Mouse (Mus musculus) hindbrain, embryonic 13.5 days (tissue): ENCODE results near the gene Tubb5. TPM values are rescaled to one million over a fixed set of nuclear protein-coding genes. Genes with fewer than 3 reads are reported as not detected.

Experiments
- ATAC-seq: fragments of 200-750 bp; cut with Nextera tagmentation; 2 replicates; pipeline ENCODE4 v1.8.0; 2017; ENCODE audit warnings: moderate TSS enrichment; ENCODE audit not compliant: low FRiP score
- H3K27ac ChIP-seq: fragments of 300-500 bp; sonication (generic); 2 replicates; pipeline ENCODE4 v1.5.1; 2015; ENCODE audit warnings: inconsistent platforms, mild to moderate bottlenecking, moderate library complexity
- H3K27me3 ChIP-seq: fragments of 300-500 bp; sonication (generic); 2 replicates; pipeline ENCODE4 v1.6.1; 2015; ENCODE audit warnings: mild to moderate bottlenecking, inconsistent platforms
- H3K36me3 ChIP-seq: fragments of 300-500 bp; sonication (generic); 2 replicates; pipeline ENCODE4 v1.6.1; 2015; ENCODE audit warnings: mild to moderate bottlenecking, inconsistent platforms
- H3K4me1 ChIP-seq: fragments of 300-500 bp; sonication (generic); replicated peaks from 2 replicates; pipeline ENCODE4 v1.6.1; 2015; ENCODE audit warnings: inconsistent platforms
- H3K4me2 ChIP-seq: fragments of 300-500 bp; sonication (generic); 2 replicates; pipeline ENCODE4 v1.6.1; 2015; ENCODE audit warnings: inconsistent platforms, mild to moderate bottlenecking, moderate library complexity
- H3K4me3 ChIP-seq: fragments of 300-500 bp; sonication (generic); 2 replicates; pipeline ENCODE4 v1.5.1; 2015; ENCODE audit warnings: mild to moderate bottlenecking, inconsistent platforms
- H3K9ac ChIP-seq: fragments of 300-500 bp; sonication (generic); 2 replicates; pipeline ENCODE4 v1.6.1; 2015; ENCODE audit warnings: mild to moderate bottlenecking, inconsistent platforms
- H3K9me3 ChIP-seq: fragments of 300-500 bp; sonication (generic); 2 replicates; pipeline ENCODE4 v1.6.1; 2016; ENCODE audit warnings: inconsistent platforms
- WGBS: fragments of 180-500 bp; shearing (Covaris S2); methylation state at CpG from one replicate; pipeline ENCODE4 v1.1.7; 2015; 5-methylcytosine and 5-hydroxymethylcytosine counted together
- polyA plus RNA-seq: library from polyadenylated mRNA; unstranded; fragments of >200 nt; fragmentation: Nextera tagmentation; extraction: Ambion mirVana; gene quantifications from 2 replicates; pipeline ENCODE4 v1.2.1, GENCODE M21; 2015

Gene Tubb5
- 1,714 and 1,822 TPM in 2 replicates for polyA plus RNA-seq

GRCm38 (mm10) chr17:35838122-35838544 is at the start of gene Tubb5:
Gene Tubb5, minus strand, starts transcription at chr17:35838306.
- H3K9me3 ChIP-seq: no peaks in the 10 kb centered on the region
- 1% methylated on average over 29 of the region's 29 CpGs for WGBS
- H3K4me2 ChIP-seq: peak within 1 kb of the TSS; percentile 92
- H3K36me3 ChIP-seq: peaks cover 36% of the 10 kb centered on the region
- peak within 1 kb of the TSS; percentile 99 for H3K27ac ChIP-seq
- H3K27me3 ChIP-seq: no peaks in the 10 kb centered on the region
- peak; percentile 75 for ATAC-seq
- H3K9ac ChIP-seq: peak within 1 kb of the TSS; percentile 100
- peak within 1 kb of the TSS; percentile 96 for H3K4me3 ChIP-seq
- H3K4me1 ChIP-seq: peaks cover 65% of the 10 kb centered on the region

- Histone ChIP-seq H3K4me2 (no peak overlapping the region), H3K4me1 (no peaks in the 10 kb centered on the region), H3K27me3 (no peaks in the 10 kb centered on the region), H3K27ac (no peak overlapping the region), H3K9ac (no peak overlapping the region), H3K9me3 (no peaks in the 10 kb centered on the region), H3K36me3 (peaks cover 96% of the 10 kb centered on the region), H3K4me3 (no peak overlapping the region)
- ATAC-seq: no peak
- 83% methylated on average over 16 of the region's 17 CpGs for WGBS
Measured at GRCm38 (mm10) chr17:35887725-35888124, 49.6 kb upstream of the Tubb5 start.

- H3K36me3 ChIP-seq: peaks cover 72% of the 10 kb centered on the region
- WGBS: 96% methylated on average over 14 of the region's 14 CpGs
- ATAC-seq: no peak
- peaks cover 17% of the 10 kb centered on the region for H3K4me1 ChIP-seq
- H3K4me3 ChIP-seq: no peak overlapping the region
- no peak overlapping the region for H3K27ac ChIP-seq
- H3K4me2 ChIP-seq: no peak overlapping the region
- no peaks in the 10 kb centered on the region for H3K9me3 ChIP-seq
- no peaks in the 10 kb centered on the region for H3K27me3 ChIP-seq
- H3K9ac ChIP-seq: no peak overlapping the region
Measured at GRCm38 (mm10) chr17:35883777-35884176, 45.7 kb upstream of the Tubb5 start.

GRCm38 (mm10) chr17:35882924-35883323 is 44.8 kb upstream of the Tubb5 start:
- Histone ChIP-seq H3K4me1 (peaks cover 17% of the 10 kb centered on the region), H3K27me3 (no peaks in the 10 kb centered on the region), H3K4me3 (no peak overlapping the region), H3K36me3 (peaks cover 64% of the 10 kb centered on the region), H3K9ac (no peak overlapping the region), H3K27ac (no peak overlapping the region), H3K4me2 (no peak overlapping the region), H3K9me3 (no peaks in the 10 kb centered on the region)
- WGBS: 91% methylated on average over 17 of the region's 17 CpGs
- ATAC-seq: no peak

GRCm38 (mm10) chr17:35879245-35880057 is 41.3 kb upstream of the Tubb5 start, which contains the start of gene Dhx16:
Gene Dhx16, plus strand, starts transcription at chr17:35879819.
- no peaks in the 10 kb centered on the region for H3K9me3 ChIP-seq
- ATAC-seq: peak; percentile 93
- H3K4me3 ChIP-seq: peak within 1 kb of the TSS; percentile 94
- peaks cover 48% of the 10 kb centered on the region for H3K36me3 ChIP-seq
- peak within 1 kb of the TSS; percentile 94 for H3K9ac ChIP-seq
- H3K27ac ChIP-seq: peak within 1 kb of the TSS; percentile 84
- peak within 1 kb of the TSS; percentile 86 for H3K4me2 ChIP-seq
- no peaks in the 10 kb centered on the region for H3K27me3 ChIP-seq
- peaks cover 19% of the 10 kb centered on the region for H3K4me1 ChIP-seq
- WGBS: 5% methylated on average over 66 of the region's 66 CpGs

GRCm38 (mm10) chr17:35874721-35875120 is 36.6 kb upstream of the Tubb5 start:
- H3K27me3 ChIP-seq: no peaks in the 10 kb centered on the region
- WGBS: 92% methylated on average over 6 of the region's 6 CpGs
- no peak overlapping the region for H3K27ac ChIP-seq
- H3K36me3 ChIP-seq: peaks cover 39% of the 10 kb centered on the region
- ATAC-seq: no peak
- no peak overlapping the region for H3K4me2 ChIP-seq
- H3K9ac ChIP-seq: no peak overlapping the region
- H3K4me1 ChIP-seq: peaks cover 48% of the 10 kb centered on the region
- H3K4me3 ChIP-seq: no peak overlapping the region
- H3K9me3 ChIP-seq: no peaks in the 10 kb centered on the region

GRCm38 (mm10) chr17:35873774-35874519 is 35.8 kb upstream of the Tubb5 start:
- Histone ChIP-seq H3K36me3 (peaks cover 39% of the 10 kb centered on the region), H3K27me3 (no peaks in the 10 kb centered on the region), H3K9ac (peak overlapping the region; percentile 60), H3K27ac (no peak overlapping the region), H3K4me3 (no peak overlapping the region), H3K4me1 (peaks cover 56% of the 10 kb centered on the region), H3K9me3 (no peaks in the 10 kb centered on the region), H3K4me2 (peak overlapping the region; percentile 34)
- peak; percentile 28; the same call in 1 of the 2 replicates for ATAC-seq
- WGBS: 31% methylated on average over 21 of the region's 21 CpGs

- H3K27ac ChIP-seq: peak overlapping the region; percentile 98
- H3K4me1 ChIP-seq: peaks cover 76% of the 10 kb centered on the region
- H3K27me3 ChIP-seq: no peaks in the 10 kb centered on the region
- H3K36me3 ChIP-seq: peaks cover 37% of the 10 kb centered on the region
- peak overlapping the region; percentile 94 for H3K9ac ChIP-seq
- WGBS: 89% methylated on average over 8 of the region's 8 CpGs
- ATAC-seq: no peak
- peak overlapping the region; percentile 100 for H3K4me2 ChIP-seq
- H3K9me3 ChIP-seq: no peaks in the 10 kb centered on the region
- H3K4me3 ChIP-seq: peak overlapping the region; percentile 67
Measured at GRCm38 (mm10) chr17:35870884-35871696, 33.0 kb upstream of the Tubb5 start.

GRCm38 (mm10) chr17:35870151-35870883 is 32.2 kb upstream of the Tubb5 start:
- H3K27me3 ChIP-seq: no peaks in the 10 kb centered on the region
- WGBS: 71% methylated on average over 9 of the region's 9 CpGs
- peaks cover 76% of the 10 kb centered on the region for H3K4me1 ChIP-seq

GRCm38 (mm10) chr17:35869346-35870067 is 31.4 kb upstream of the Tubb5 start:
- Histone ChIP-seq H3K4me1 (peaks cover 82% of the 10 kb centered on the region), H3K27me3 (no peaks in the 10 kb centered on the region), H3K9me3 (no peaks in the 10 kb centered on the region), H3K4me3 (peak overlapping the region; percentile 67), H3K27ac (peak overlapping the region; percentile 98), H3K36me3 (peaks cover 23% of the 10 kb centered on the region), H3K4me2 (peak overlapping the region; percentile 100), H3K9ac (peak overlapping the region; percentile 94)
- 2% methylated on average over 7 of the region's 7 CpGs for WGBS
- ATAC-seq: no peak

More at GRCm38 (mm10) chr17:35870151-35870883, 32.2 kb upstream of the Tubb5 start:
- Histone ChIP-seq H3K4me3 (peak overlapping the region; percentile 67), H3K4me2 (peak overlapping the region; percentile 100), H3K9me3 (no peaks in the 10 kb centered on the region), H3K27ac (peak overlapping the region; percentile 98), H3K36me3 (peaks cover 31% of the 10 kb centered on the region), H3K9ac (peak overlapping the region; percentile 94)
- no peak for ATAC-seq

GRCm38 (mm10) chr17:35868961-35869345 is 30.8 kb upstream of the Tubb5 start:
- WGBS: 3% methylated on average over 7 of the region's 7 CpGs
- Histone ChIP-seq H3K4me2 (peak overlapping the region; percentile 100), H3K9ac (peak overlapping the region; percentile 94), H3K27ac (peak overlapping the region; percentile 98), H3K9me3 (no peaks in the 10 kb centered on the region), H3K36me3 (peaks cover 18% of the 10 kb centered on the region), H3K4me1 (peaks cover 82% of the 10 kb centered on the region), H3K27me3 (no peaks in the 10 kb centered on the region), H3K4me3 (peak overlapping the region; percentile 67)
- no peak for ATAC-seq
